Mouse (Mus musculus): ENCODE data around the gene Olfr1134.

DNA sequence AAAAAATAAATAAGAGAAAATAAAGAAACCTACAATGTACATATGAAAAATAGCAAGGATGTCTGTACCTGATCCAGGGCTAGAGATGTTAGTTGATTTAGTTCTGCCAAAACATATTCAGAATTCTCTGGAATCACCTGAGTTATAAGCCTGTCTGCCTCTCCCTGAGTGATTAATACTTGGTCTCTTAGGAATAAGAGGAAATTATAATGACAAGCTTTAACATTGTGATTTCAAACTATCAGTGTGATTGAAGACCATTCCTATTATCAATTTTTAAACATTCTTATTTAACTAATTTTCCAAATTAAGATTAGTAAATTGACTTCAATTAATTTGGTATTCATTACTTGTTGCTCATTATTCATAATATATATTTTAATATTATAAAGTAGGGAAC is 11.0 kb downstream of the Olfr1134 start, which contains the start of gene Olfr1133:
- TF ChIP-seq CTCF (IDR thresholded peaks at IDR 0.05; ENCODE audit: borderline replicate concordance, extremely low read depth, insufficient read depth, insufficient read length): no peak
- TF ChIP-seq POLR2A (IDR thresholded peaks at IDR 0.05; ENCODE audit: borderline replicate concordance, extremely low read depth, insufficient read depth, insufficient read length, poor library complexity, severe bottlenecking): no peak

All from brain, embryonic 14.5 days (tissue).